Mouse (Mus musculus) CH12.LX (cell line): Measurements from ENCODE around the gene P4ha3.

Experiments used
- CHD2 ChIP-seq: IDR thresholded peaks from 2 replicates; pipeline ENCODE4 v1.6.1; 2011; ENCODE audit warnings: low read length, improper control_type of control experiment
- CTCF ChIP-seq, 2 experiments: IDR thresholded peaks in 1 of 2; conservative IDR thresholded peaks in 1 of 2; 2 replicates each; pipeline ENCODE4 v1.5.1; 2011 to 2012; ENCODE audit warnings: low read depth in 2 of 2, low read length in 2 of 2, improper control_type of control experiment in 1 of 2, inconsistent platforms in 1 of 2, mild to moderate bottlenecking in 1 of 2, moderate library complexity in 1 of 2
- ELF1 ChIP-seq: IDR thresholded peaks from 2 replicates; pipeline ENCODE4 v1.6.1; 2014; ENCODE audit warnings: low read depth, mild to moderate bottlenecking, inconsistent platforms, low read length, improper control_type of control experiment
- HCFC1 ChIP-seq: IDR thresholded peaks from 2 replicates; pipeline ENCODE4 v1.6.1; 2012; ENCODE audit warnings: low read depth, mild to moderate bottlenecking, inconsistent platforms, low read length, improper control_type of control experiment
- JUN ChIP-seq: IDR thresholded peaks from 2 replicates; pipeline ENCODE4 v1.6.1; 2011; ENCODE audit warnings: low read depth, mild to moderate bottlenecking, low read length, improper control_type of control experiment, moderate library complexity; ENCODE audit not compliant: insufficient read depth
- MAFK ChIP-seq: IDR thresholded peaks from 2 replicates; pipeline ENCODE4 v1.6.1; 2011; ENCODE audit warnings: low read length, improper control_type of control experiment; ENCODE audit not compliant: insufficient replicate concordance
- MAX ChIP-seq: IDR thresholded peaks from 2 replicates; pipeline ENCODE4 v1.6.1; 2011; ENCODE audit warnings: low read length, improper control_type of control experiment
- PAX5 ChIP-seq: IDR thresholded peaks from 2 replicates; pipeline ENCODE4 v1.6.1; 2012; ENCODE audit warnings: low read length, inconsistent platforms, mixed read lengths
- POLR2A ChIP-seq: IDR thresholded peaks from 2 replicates; pipeline ENCODE4 v1.6.1; 2011; ENCODE audit warnings: low read depth, mild to moderate bottlenecking, improper control_type of control experiment, low read length
- RCOR1 ChIP-seq: conservative IDR thresholded peaks from 2 replicates; pipeline ENCODE4 v1.6.1; 2012; ENCODE audit warnings: low read depth, mild to moderate bottlenecking, inconsistent platforms, low read length, improper control_type of control experiment
- TBP ChIP-seq: conservative IDR thresholded peaks from 2 replicates; pipeline ENCODE4 v1.6.1; 2011; ENCODE audit warnings: low read depth, low read length, improper control_type of control experiment
- USF1 ChIP-seq: IDR thresholded peaks from 2 replicates; pipeline ENCODE4 v1.6.1; 2014; ENCODE audit warnings: low read depth, mild to moderate bottlenecking, inconsistent platforms, low read length, improper control_type of control experiment

DNA sequence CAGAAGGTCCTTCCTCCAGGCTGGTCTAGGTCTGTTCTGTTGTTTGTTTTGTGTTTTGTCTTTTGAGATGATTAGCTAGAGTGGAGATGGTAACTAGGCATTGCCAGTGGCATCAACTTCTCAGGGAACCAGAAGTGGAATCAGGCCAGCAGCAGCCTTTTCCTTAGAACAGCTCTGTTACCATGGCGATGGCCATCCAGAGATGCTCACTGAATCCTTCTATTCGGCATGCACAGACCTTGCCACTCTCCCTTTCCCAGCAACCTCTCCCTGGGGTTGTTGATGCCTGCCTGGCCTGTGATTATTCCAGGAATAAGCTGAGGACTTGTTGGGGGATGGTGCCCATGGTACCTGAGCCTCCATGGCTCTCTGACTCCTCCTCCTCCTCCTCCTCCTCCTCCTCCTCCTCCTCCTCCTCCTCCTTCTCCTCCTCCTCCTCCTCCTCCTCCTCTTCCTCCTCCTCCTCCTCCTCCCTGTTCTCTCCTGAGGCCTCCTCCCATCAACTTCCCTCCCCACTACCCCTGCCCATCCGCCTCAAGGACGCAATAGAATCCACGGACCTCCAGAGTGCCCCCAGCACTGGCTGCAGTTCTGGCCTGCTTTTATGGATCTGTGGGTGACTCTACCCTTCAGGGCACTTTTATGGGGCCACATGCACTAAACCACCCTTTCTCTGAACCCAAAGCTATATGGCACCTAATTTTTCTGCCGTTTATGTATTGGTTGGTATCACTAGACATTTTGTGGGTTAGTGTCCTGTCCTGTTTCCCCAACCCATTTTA is 22.7 kb downstream of the P4ha3 start:
- no peak for TF ChIP-seq CTCF (conservative IDR thresholded peaks at IDR 0.05 in 1 of 2, IDR thresholded peaks at IDR 0.05 in 1 of 2; ENCODE audit: low read depth in 2 of 2, low read length in 2 of 2)
- no peak for TF ChIP-seq JUN
- no peak for TF ChIP-seq CHD2
- TF ChIP-seq ELF1, result no peak
- no peak for TF ChIP-seq TBP
- no peak for TF ChIP-seq RCOR1
- no peak for TF ChIP-seq POLR2A
- TF ChIP-seq MAFK, result no peak
- TF ChIP-seq HCFC1, result no peak
- TF ChIP-seq MAX, result no peak
- no peak for TF ChIP-seq USF1
- no peak for TF ChIP-seq PAX5
